Mouse (Mus musculus): ENCODE results near the gene Reep3. TPM values are rescaled to one million over a fixed set of nuclear protein-coding genes. Genes with fewer than 3 reads are reported as not detected.

The Reep3 gene
- polyA plus RNA-seq (2017; shearing (Covaris generic)), result 27.7 TPM

DNA sequence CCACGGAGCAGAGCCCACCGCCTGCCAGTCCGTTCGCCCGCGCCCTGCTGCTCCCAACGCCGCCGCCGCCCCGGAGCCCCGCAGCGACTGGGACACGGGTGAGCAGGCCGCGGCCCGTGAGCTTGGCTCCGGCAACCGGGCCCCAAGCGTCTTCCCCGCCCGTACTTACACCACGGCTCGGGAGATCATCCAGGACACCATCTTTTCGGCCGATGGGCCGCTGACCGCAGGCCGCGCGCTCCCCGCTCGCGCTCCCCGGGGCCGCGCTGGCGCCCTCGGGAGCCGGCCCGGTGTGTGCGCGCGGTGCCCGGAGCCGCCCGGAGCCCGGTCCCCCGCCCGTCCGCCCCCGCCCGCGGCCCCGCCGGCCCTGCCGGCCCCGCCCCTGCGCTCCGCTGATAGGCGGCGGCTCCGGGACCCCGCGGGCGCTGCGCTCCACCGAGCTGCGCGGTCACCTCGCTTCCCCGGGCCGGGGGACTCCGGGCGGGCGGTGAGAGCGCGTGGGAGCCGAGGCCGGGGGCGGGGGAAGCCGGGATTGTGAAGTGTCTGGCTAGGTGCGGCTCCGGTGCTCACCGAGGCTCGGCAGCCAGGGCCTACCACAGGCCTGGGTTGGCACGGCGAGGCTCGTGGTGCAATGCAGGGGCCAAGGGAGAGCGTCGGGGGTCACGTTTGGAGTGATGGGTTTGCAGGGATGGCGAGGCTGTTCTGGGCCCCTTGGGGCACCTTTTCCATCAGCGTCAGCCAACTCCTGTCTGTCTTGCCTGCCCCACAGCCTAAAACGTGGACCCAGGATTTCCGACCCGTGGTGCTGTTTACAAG lies at the start of gene Reep3:
Gene Reep3 (minus strand): TSS at position 325 of the 816 bp plus-strand sequence.

DNA sequence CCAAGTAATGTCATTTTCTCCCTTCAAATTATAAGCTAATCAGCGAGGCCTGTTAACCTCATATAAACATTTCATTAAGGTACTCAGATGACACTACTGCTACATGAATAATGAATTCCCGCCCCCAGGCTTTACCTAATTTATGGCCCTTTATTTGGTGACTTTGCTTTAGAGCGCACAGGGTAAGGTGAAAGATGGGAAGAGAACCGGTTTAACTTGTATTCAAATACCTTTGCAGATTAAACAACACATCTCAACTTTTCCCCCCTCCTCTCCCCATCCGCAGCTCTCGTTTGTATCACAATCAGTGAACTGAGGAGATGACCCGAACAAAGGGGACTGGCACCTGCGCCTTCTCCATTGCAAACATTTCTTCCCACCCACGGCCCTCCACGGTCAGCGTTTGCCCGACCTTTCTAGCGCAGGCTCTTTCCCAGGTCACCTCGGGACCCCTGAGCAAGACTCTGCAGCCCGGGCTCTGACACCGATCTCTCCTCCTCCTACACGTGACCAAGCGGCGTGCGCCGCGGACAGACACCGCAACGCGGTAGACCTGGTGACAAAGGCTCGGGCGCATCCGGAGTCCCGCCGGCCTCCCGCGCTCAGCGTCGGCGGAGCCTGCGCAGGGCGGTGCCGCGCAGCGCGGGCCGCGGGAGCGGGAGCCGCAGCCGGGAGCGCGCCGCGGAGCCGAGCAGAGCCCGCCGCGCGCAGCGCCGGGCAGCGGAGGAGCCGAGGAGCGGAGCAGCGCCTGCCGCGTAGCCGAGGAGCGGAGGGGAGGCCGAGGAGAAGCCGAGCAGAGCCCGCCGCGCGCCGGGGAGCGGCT lies 736 bp downstream of the Reep3 start, which contains the start of gene Jmjd1c:
Gene Jmjd1c (plus strand): TSS at position 328 of the 823 bp plus-strand sequence.

Other genes starting within 250 kb of the Reep3 start
- gene Jmjd1c, start 820 bp downstream of the Reep3 start, polyA plus RNA-seq (2017; shearing (Covaris generic)), result 69.1 TPM
- gene Nrbf2, start 188.4 kb upstream of the Reep3 start, polyA plus RNA-seq (2017; shearing (Covaris generic)), result 58.4 TPM